Mouse (Mus musculus): ENCODE measurements around the gene Map4k3. TPM values are rescaled to one million over a fixed set of nuclear protein-coding genes. Genes with fewer than 3 reads are reported as not detected.
"Not testable (repeated sequence)": the region's sequence is repeated elsewhere in the genome, so short reads cannot be mapped to it uniquely, and the experiment has no call there.

Gene Map4k3
- polyA plus RNA-seq, 1 experiment = 38.0 TPM

DNA sequence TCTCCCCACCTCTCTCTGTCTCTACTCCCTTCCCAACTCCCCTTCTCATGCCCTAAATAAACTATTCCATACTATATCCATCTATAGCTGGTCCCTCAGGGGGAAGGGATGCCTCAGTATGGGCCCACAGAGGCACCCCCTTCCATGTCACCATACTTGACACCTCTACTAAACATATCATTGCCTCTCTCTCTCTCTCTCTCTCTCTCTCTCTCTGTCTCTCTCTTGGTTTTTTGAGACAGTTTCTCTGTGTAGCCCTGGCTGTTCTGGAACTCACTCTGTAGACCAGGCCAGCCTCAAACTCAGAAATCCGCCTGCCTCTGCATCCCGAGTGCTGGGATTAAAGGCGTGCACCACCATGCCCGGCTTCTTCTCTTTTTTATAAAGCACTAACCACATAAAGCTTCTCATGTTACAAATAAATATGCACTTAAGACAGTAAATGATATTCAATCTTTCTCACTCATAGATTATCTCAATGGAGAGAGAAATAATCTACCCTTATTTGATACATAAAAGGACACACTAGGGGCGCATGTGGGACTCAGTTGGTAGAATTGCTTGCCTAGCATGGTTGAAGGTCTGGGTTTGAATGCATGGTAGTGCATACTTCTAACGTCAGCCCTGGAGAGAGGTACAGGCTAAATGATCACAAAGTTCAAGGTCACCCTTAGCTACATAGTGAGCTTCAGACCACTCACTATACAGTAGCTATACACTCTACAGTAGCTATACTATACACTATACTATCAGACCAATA is 159.3 kb downstream of the Map4k3 start:
- 92% methylated on average over 6 of the region's 6 CpGs for WGBS
- H3K4me3 ChIP-seq (replicated peaks; ENCODE audit: extremely low read depth, low read depth, low read length) = no peak overlapping the region
- DNase-seq = no peak
- no peak for TF ChIP-seq CTCF (IDR thresholded peaks at IDR 0.05; ENCODE audit: insufficient read depth, low read length)
- no peak for TF ChIP-seq POLR2A (IDR thresholded peaks at IDR 0.05; ENCODE audit: borderline replicate concordance, extremely low read depth, low read depth, low read length)
- H3K4me1 ChIP-seq (ENCODE audit: control insufficient read depth, insufficient read depth, low read length) = no peaks in the 10 kb centered on the region

DNA sequence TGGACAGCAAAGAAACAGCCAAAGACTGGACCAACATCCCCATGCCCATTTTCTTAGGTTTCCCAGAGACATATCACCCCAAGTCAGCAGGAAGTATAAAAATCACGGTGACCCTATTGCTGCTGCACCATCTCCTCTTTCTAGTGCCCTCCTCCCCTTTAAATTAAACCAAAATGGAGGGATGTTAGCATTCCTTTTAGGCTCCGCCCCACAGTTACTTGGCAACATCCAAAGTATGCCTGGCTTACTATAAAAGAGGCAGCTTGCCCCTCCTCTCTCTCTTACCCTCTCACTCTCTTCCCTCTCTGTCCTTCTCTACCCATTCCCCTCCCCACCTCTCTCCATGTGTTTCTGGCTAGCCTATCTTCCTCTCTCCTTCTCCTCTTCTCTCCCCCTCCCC is 159.8 kb downstream of the Map4k3 start:
- 84% methylated on average over 2 of the region's 2 CpGs for WGBS
- DNase-seq = no peak
- Histone ChIP-seq H3K4me1 (ENCODE audit: control insufficient read depth, insufficient read depth, low read length) (no peaks in the 10 kb centered on the region), H3K4me3 (replicated peaks; ENCODE audit: extremely low read depth, low read depth, low read length) (no peak overlapping the region)
- TF ChIP-seq POLR2A (IDR thresholded peaks at IDR 0.05; ENCODE audit: borderline replicate concordance, extremely low read depth, low read depth, low read length) (no peak), CTCF (IDR thresholded peaks at IDR 0.05; ENCODE audit: insufficient read depth, low read length) (no peak)

DNA sequence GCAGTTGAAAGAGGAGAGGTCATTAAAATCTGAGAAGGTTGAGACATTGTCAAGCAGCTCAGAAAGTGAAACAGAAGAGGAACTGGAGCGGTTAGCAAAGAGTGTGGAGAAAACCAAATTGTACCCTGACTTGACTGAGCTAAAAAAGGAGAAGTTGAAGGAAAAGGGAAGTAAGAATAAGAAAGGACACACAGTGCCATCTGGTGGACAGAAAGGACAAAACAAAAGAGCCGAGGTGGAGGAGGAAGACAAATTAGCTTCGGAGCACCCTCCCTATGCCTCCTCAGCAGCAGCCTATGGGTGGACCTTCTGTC is 163.7 kb downstream of the Map4k3 start:
- WGBS = 48% methylated on average over 3 of the region's 3 CpGs
- DNase-seq = peak; percentile 9
- Histone ChIP-seq H3K4me1 (ENCODE audit: control insufficient read depth, insufficient read depth, low read length) (no peaks in the 10 kb centered on the region), H3K4me3 (replicated peaks; ENCODE audit: extremely low read depth, low read depth, low read length) (peak overlapping the region; percentile 61)
- TF ChIP-seq POLR2A (IDR thresholded peaks at IDR 0.05; ENCODE audit: borderline replicate concordance, extremely low read depth, low read depth, low read length) (no peak), CTCF (IDR thresholded peaks at IDR 0.05; ENCODE audit: insufficient read depth, low read length) (peak; percentile 8; the same call in 1 of the 2 replicates)

DNA sequence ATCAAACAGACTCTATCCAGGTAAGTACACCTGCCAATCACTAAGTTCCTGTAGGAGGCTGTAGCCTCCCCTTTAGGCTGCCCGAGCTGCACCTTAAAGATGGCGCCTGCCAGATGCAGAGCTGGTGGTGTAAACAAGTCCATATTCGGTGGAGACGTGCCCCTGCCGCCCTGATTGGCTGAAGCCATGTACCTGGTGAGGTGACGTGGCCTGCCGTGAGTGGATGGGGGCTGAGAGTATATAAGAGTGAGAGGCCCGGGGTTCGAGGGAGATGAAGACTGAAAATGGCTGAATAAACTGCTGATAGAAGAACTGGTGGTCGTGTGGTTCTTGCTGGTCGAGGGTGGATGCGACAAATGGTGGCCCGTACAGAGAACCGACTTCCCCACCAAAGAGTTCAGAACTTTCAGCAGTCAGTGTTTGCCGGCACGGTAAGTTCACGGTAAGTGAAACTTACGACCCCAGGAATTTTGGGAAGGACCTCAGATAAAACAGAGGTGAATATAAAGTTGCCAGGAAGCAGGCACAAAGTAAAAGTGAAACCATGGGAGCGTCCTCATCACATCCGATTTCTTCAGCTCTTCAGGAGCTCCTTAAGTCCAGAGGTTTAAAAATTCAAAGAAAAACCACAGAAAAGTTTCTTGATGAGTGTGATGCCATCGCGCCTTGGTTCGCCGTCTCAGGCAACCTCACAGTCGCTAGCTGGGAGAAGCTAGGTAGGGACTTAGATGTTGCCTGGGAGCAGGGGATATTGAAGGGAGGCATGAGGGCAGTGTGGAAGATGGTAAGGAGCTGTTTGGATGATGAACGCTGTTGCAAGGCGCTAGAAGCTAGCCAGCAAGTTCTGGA is 164.3 kb downstream of the Map4k3 start:
- WGBS = 83% methylated on average over 27 of the region's 27 CpGs
- H3K4me1 ChIP-seq (ENCODE audit: control insufficient read depth, insufficient read depth, low read length); DNase-seq: not testable (repeated sequence)
- peak overlapping the region; percentile 61 for H3K4me3 ChIP-seq (replicated peaks; ENCODE audit: extremely low read depth, low read depth, low read length)

DNA sequence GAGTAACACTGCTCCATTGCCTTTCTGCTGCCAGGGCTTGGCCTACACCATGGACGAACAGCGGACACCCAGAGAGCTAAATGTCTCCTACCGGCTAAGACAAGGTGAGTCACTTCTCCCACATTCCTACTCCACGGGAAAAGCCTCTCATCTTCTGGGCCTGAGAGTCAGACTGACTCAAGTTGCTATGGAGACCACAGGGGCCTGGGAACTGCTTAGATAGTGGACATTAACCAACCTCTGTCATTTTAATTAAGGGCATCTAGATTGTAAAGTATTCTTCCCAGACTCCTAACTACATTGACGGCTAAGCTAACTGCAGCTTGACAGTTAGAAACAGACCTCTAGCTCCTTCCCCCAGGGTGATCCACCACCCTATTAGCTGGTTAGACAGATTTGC is 165.5 kb downstream of the Map4k3 start:
- Histone ChIP-seq H3K4me1 (ENCODE audit: control insufficient read depth, insufficient read depth, low read length) (no peaks in the 10 kb centered on the region), H3K4me3 (replicated peaks; ENCODE audit: extremely low read depth, low read depth, low read length) (no peak overlapping the region)
- no peak for TF ChIP-seq POLR2A (IDR thresholded peaks at IDR 0.05; ENCODE audit: borderline replicate concordance, extremely low read depth, low read depth, low read length)
- no peak for TF ChIP-seq CTCF (IDR thresholded peaks at IDR 0.05; ENCODE audit: insufficient read depth, low read length)
- 71% methylated on average over 5 of the region's 5 CpGs for WGBS
- DNase-seq = no peak

DNA sequence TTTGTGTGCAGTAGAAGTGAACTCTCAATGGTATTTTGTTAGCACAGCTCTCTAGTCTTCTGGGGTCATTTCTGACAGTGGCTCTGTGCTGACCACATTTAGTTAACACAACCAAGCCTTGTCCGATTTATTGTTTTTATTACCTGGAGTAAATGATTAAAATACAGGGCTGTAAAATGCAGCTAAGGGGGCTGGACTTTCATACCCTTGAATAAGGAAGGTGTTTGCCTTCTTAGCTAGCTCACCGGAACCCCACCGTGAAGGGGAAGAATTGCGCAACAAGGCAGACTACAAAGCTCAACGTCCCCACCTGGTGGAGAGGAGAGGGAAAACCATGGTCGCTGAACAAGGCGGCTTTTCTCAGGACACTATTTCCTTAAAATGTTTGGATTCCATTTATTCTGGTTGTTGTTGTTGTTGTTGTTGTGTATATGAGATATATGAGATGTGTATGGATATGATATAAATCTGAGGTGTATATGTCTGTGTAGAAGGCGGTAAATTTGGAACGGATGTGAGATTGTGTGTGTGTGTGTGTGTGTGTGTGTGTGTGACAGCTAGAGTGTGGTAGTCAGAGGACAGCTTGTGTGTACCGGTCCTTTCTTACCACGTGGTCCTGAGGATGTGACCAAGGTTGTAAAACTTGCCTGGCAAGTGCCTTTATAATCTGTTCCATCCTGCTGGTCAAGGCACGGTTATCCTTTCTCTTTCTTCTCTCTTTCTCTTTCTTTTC is 167.4 kb downstream of the Map4k3 start:
- peak; percentile 68 for DNase-seq
- Histone ChIP-seq H3K4me3 (replicated peaks; ENCODE audit: extremely low read depth, low read depth, low read length) (no peak overlapping the region), H3K4me1 (ENCODE audit: control insufficient read depth, insufficient read depth, low read length) (no peaks in the 10 kb centered on the region)
- 16% methylated on average over 12 of the region's 12 CpGs for WGBS
- no peak for TF ChIP-seq POLR2A (IDR thresholded peaks at IDR 0.05; ENCODE audit: borderline replicate concordance, extremely low read depth, low read depth, low read length)
- peak; percentile 97 for TF ChIP-seq CTCF (IDR thresholded peaks at IDR 0.05; ENCODE audit: insufficient read depth, low read length)

DNA sequence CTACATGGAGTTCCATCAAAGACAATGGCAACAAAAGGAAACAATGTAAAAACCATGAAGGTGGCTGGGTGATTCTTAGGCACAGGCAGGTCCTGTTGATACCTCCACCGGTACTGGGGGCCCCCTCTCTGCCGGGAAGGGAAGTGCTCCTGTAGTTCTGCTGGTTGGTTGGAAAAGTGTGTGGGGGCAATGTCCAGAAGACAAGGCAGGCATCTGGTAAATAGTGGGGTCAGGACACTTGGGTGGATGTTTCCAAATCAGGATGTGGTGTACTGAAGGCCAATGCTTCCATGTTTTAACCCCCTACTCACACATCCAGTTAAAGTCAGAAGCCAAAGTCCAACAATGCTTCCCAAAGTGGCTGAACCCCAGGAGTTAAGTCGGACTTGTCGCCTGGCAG is 168.5 kb downstream of the Map4k3 start:
- Histone ChIP-seq H3K4me1 (ENCODE audit: control insufficient read depth, insufficient read depth, low read length) (no peaks in the 10 kb centered on the region), H3K4me3 (replicated peaks; ENCODE audit: extremely low read depth, low read depth, low read length) (no peak overlapping the region)
- 78% methylated on average over 4 of the region's 4 CpGs for WGBS
- TF ChIP-seq CTCF (IDR thresholded peaks at IDR 0.05; ENCODE audit: insufficient read depth, low read length) (no peak), POLR2A (IDR thresholded peaks at IDR 0.05; ENCODE audit: borderline replicate concordance, extremely low read depth, low read depth, low read length) (no peak)
- DNase-seq = no peak

DNA sequence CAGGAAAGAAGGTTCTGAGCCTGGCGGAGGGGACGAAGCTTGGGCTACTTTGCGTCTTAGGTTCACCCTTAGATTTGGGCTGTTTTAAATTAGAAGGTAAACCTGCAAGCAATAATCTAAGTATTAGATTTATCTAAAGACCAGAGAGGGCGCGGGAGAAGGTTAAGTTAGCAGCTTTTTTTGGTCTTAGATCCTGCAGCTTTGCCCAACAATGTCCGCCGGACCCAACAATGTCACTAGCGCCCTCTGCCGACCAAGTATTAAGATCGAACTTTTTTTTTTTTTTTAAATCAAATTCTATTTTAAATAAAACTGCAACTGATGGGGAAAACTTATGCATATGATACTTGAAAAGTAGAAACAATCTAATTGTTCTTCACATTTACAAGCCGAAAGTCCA is 169.2 kb downstream of the Map4k3 start:
- WGBS = 37% methylated on average over 11 of the region's 11 CpGs
- TF ChIP-seq CTCF (IDR thresholded peaks at IDR 0.05; ENCODE audit: insufficient read depth, low read length) (peak; percentile 47), POLR2A (IDR thresholded peaks at IDR 0.05; ENCODE audit: borderline replicate concordance, extremely low read depth, low read depth, low read length) (no peak)
- Histone ChIP-seq H3K4me1 (ENCODE audit: control insufficient read depth, insufficient read depth, low read length) (no peaks in the 10 kb centered on the region), H3K4me3 (replicated peaks; ENCODE audit: extremely low read depth, low read depth, low read length) (no peak overlapping the region)
- DNase-seq = peak; percentile 33

DNA sequence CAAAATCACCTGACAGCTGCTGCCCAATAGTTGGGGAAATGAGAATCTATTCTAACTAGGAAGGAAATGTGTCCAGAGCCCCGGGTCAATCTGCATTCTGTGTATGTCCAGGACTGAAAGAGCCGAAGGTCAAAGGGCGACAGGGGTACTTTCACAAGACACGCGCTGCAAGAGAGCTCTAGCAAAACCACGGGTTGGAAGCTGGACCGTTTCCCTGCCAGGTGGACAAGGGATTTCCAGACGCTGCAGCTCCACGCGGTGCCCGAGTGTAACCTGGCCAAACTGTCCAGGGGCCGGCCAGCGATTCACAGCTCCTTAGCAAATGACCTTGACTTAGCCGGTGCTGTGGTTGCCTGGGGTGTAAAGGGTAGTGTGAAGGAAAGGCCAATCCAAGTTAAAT is 169.7 kb downstream of the Map4k3 start:
- no peak for TF ChIP-seq POLR2A (IDR thresholded peaks at IDR 0.05; ENCODE audit: borderline replicate concordance, extremely low read depth, low read depth, low read length)
- TF ChIP-seq CTCF (IDR thresholded peaks at IDR 0.05; ENCODE audit: insufficient read depth, low read length) = no peak
- WGBS = 75% methylated on average over 14 of the region's 14 CpGs

More for the DNA sequence above, 169.7 kb downstream of the Map4k3 start:
- DNase-seq = no peak
- no peak overlapping the region for H3K4me3 ChIP-seq (replicated peaks; ENCODE audit: extremely low read depth, low read depth, low read length)
- H3K4me1 ChIP-seq (ENCODE audit: control insufficient read depth, insufficient read depth, low read length) = no peaks in the 10 kb centered on the region
